Mouse (Mus musculus) testis, adult 2 months (tissue): ENCODE measurements at regions not wholly inside any gene's neighbourhood (a gene's known extent, or its start where the extent isn't known, plus 50 kb on each side); places are given as distances from the start of the nearest gene placed in this dataset.

Source experiments
- H3K27ac ChIP-seq: fragments of 200-500 bp; 2 replicates; pipeline ENCODE4 v1.5.1; 2012; ENCODE audit warnings: low read depth, low read length; ENCODE audit not compliant: control insufficient read depth, insufficient read depth
- H3K27me3 ChIP-seq: fragments of 200-500 bp; 2 replicates; pipeline ENCODE4 v1.6.1; 2012; ENCODE audit warnings: mild to moderate bottlenecking, low read length, moderate library complexity; ENCODE audit not compliant: control insufficient read depth, insufficient read depth
- H3K36me3 ChIP-seq: fragments of 200-500 bp; 2 replicates; pipeline ENCODE4 v1.6.1; 2012; ENCODE audit warnings: mild to moderate bottlenecking, low read length; ENCODE audit not compliant: control insufficient read depth, insufficient read depth
- H3K4me1 ChIP-seq: fragments of 200-500 bp; 2 replicates; pipeline ENCODE4 v1.6.1; 2012; ENCODE audit warnings: low read length; ENCODE audit not compliant: control insufficient read depth, insufficient read depth
- H3K4me3 ChIP-seq: fragments of 200-500 bp; 2 replicates; pipeline ENCODE4 v1.5.1; 2012; ENCODE audit warnings: low read depth, mild to moderate bottlenecking, low read length, moderate library complexity, mixed read lengths; ENCODE audit not compliant: control insufficient read depth
- CTCF ChIP-seq: fragments of 200-500 bp; IDR thresholded peaks from 2 replicates; pipeline ENCODE4 v1.5.1; 2012; ENCODE audit warnings: low read depth, mild to moderate bottlenecking, inconsistent platforms, low read length, moderate library complexity; ENCODE audit not compliant: control insufficient read depth, insufficient read depth, insufficient replicate concordance
- POLR2A ChIP-seq: fragments of 200-500 bp; IDR thresholded peaks from 2 replicates; pipeline ENCODE4 v1.6.1; 2012; ENCODE audit warnings: low read depth, mild to moderate bottlenecking, inconsistent platforms, low read length, moderate library complexity; ENCODE audit not compliant: control insufficient read depth

- no peak overlapping the region for H3K4me3 ChIP-seq
- no peak overlapping the region for H3K27ac ChIP-seq
- H3K4me1 ChIP-seq, result no peaks in the 10 kb centered on the region
- H3K27me3 ChIP-seq, result no peaks in the 10 kb centered on the region
- H3K36me3 ChIP-seq, result no peaks in the 10 kb centered on the region
- TF ChIP-seq CTCF, result no peak
- no peak for TF ChIP-seq POLR2A
Measured at GRCm38 (mm10) chr16:26302045-26302444, 69.6 kb downstream of the Cldn1 start.

DNA sequence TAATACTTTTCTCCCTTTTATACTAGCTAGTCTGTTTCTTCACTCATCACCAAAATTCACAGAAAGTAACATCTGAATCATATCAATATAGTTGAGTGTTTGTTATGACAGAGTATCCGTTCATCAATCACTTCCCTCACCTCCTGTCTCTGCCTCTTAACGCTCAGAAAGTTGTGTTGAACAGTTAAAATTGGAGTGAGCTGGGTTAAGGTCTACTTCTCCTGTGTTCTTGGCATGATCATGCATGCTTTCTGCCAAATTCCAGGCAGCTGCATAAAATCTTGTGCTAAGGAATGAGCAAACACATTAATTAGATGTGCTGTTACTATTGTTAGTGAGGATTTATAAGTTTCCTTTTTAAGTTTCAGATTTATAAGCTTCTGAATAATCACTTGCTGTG lies 79.9 kb downstream of the Cldn1 start:
- no peaks in the 10 kb centered on the region; the same call in 1 of the 2 replicates for H3K4me1 ChIP-seq
- H3K27ac ChIP-seq, result no peak overlapping the region
- TF ChIP-seq CTCF (no peak), POLR2A (no peak)
- H3K36me3 ChIP-seq, result no peaks in the 10 kb centered on the region
- H3K27me3 ChIP-seq, result no peaks in the 10 kb centered on the region
- no peak overlapping the region for H3K4me3 ChIP-seq

DNA sequence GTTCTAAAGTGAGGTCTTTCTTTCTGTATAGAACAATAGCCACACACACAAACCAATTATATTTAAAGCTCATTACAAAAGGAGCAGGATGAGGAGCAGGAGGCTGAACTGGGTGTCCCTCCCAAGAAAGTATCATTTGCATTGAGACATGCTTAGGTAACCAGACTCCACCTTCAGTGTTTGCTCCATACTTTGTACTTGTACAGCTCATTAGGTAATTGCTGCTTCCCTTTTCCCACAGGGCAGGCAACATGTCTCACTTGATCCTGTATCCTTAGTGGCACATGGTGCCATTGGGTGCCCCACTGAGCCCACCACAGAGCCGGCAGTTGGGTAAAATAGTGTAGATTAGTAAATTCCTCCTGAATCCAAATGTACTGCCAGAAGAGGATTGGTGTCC lies 86.0 kb downstream of the Cldn1 start:
- no peaks in the 10 kb centered on the region; the same call in 1 of the 2 replicates for H3K4me1 ChIP-seq
- H3K36me3 ChIP-seq, result no peaks in the 10 kb centered on the region
- H3K27ac ChIP-seq, result no peak overlapping the region
- TF ChIP-seq CTCF (no peak), POLR2A (no peak)
- no peak overlapping the region for H3K4me3 ChIP-seq
- no peaks in the 10 kb centered on the region for H3K27me3 ChIP-seq

DNA sequence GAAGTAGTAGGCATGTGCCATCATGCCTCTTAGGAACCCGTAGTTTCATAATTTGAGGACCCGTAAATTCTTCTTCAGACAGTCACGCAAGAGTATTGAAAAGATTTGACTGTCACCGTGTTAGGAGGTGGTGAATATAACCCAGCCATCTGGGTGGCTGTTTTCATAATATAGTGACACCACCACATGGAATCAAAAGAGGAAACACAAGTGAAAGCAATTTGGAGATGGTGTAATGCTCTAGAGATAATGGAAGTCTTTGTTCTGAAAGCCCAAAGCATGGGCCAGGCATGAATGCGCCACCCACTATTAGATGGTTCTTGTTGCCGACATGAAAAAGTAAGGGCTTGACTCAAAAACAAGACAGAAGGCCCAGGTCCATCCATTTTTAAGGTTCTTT lies 86.9 kb downstream of the Cldn1 start:
- Histone ChIP-seq H3K27me3 (no peaks in the 10 kb centered on the region), H3K27ac (no peak overlapping the region), H3K4me1 (no peaks in the 10 kb centered on the region; the same call in 1 of the 2 replicates), H3K36me3 (no peaks in the 10 kb centered on the region), H3K4me3 (no peak overlapping the region)
- TF ChIP-seq CTCF, result no peak
- no peak for TF ChIP-seq POLR2A

GRCm38 (mm10) chr16:26282418-26282817 lies 89.2 kb downstream of the Cldn1 start:
- no peaks in the 10 kb centered on the region for H3K27me3 ChIP-seq
- H3K27ac ChIP-seq, result no peak overlapping the region
- TF ChIP-seq CTCF (no peak), POLR2A (no peak)
- H3K4me1 ChIP-seq, result no peaks in the 10 kb centered on the region
- no peaks in the 10 kb centered on the region for H3K36me3 ChIP-seq
- no peak overlapping the region for H3K4me3 ChIP-seq

GRCm38 (mm10) chr16:26281496-26281895 lies 90.1 kb downstream of the Cldn1 start:
- Histone ChIP-seq H3K4me3 (no peak overlapping the region), H3K36me3 (no peaks in the 10 kb centered on the region), H3K27ac (no peak overlapping the region), H3K4me1 (no peaks in the 10 kb centered on the region), H3K27me3 (no peaks in the 10 kb centered on the region)
- no peak for TF ChIP-seq CTCF
- no peak for TF ChIP-seq POLR2A

- Histone ChIP-seq H3K4me3 (no peak overlapping the region), H3K36me3 (no peaks in the 10 kb centered on the region), H3K27ac (no peak overlapping the region), H3K27me3 (no peaks in the 10 kb centered on the region), H3K4me1 (no peaks in the 10 kb centered on the region)
- no peak for TF ChIP-seq CTCF
- no peak for TF ChIP-seq POLR2A
Measured at GRCm38 (mm10) chr16:26276789-26277188, 94.9 kb downstream of the Cldn1 start.

DNA sequence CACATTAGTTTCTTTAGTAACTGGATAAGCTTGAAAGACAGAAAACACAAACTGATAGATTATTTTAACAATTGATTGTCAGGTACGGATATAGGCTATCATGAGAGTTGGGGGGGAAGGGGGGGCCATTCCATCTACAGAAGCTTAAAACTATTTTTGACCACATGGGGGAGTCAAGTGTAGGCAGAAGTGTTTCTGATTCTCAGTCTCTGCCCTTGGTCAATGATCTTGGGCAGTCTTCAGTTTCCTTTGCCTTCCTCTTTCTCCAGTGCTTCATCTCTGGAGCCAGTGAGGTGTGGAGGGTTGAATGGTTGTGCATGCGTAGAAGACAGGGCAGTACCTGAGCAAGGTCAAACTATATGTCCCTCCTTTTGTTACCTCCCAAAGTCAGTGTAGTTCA lies 118.8 kb downstream of the Cldn1 start:
- Histone ChIP-seq H3K36me3 (no peaks in the 10 kb centered on the region), H3K27me3 (no peaks in the 10 kb centered on the region), H3K4me1 (no peaks in the 10 kb centered on the region), H3K27ac (no peak overlapping the region), H3K4me3 (no peak overlapping the region)
- TF ChIP-seq POLR2A (no peak), CTCF (no peak)
